Mouse (Mus musculus) cortical plate, adult 2 months (tissue): ENCODE results near the gene Stk39.

Experiments
- CTCF ChIP-seq: fragments of 200-500 bp; IDR thresholded peaks from 2 replicates; pipeline ENCODE4 v1.5.1; 2011; ENCODE audit warnings: mild to moderate bottlenecking, control low read depth, low read length; ENCODE audit not compliant: insufficient read depth; ENCODE audit errors: extremely low read depth
- POLR2A ChIP-seq: fragments of 200-500 bp; IDR thresholded peaks from 2 replicates; pipeline ENCODE4 v1.6.1; 2011; ENCODE audit warnings: mild to moderate bottlenecking, low read length, control low read depth; ENCODE audit not compliant: insufficient read depth; ENCODE audit errors: extremely low read depth

DNA sequence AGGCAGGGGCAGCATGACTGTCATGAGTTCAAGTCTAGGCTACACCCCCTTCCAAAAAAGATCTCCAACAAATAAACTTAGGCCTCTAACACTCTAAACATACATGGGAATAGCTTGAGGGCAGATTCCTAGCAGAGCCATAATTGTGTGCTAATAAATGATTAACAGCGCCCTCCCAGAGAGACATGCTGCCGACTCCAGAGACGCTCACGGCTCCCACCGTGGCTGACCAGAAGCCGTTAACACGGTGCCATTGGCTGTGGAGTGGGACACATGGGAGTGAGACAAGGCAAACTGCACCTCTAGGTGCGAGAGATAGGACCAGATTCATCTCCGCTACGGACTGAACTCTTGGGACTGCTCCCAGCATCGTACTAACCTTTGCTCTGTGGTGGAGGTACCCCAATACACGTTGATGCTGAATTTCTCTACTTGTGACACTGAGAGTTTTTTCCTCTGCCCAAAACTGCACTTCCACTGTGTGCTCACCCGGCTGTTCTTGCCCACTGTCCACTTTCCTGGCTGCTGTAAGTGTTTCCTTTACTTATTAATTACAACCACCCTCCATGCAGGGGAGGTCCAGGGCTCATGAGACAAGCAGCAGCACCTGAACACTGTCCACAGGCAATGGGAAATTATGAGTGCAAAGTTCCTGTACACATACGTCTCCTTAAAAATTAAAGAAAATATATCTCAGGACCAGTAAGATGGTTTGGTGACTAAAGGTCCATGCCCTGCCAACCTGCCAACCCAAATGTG is 84.1 kb downstream of the Stk39 start:
- TF ChIP-seq POLR2A (no peak), CTCF (no peak)
